Mouse (Mus musculus) neural tube, embryonic 11.5 days (tissue): ENCODE results near the gene Unc13a. TPM values are rescaled to one million over a fixed set of nuclear protein-coding genes. Genes with fewer than 3 reads are reported as not detected.

ENCODE experiments used
- ATAC-seq: fragments of 200-750 bp; cut with Nextera tagmentation; 2 replicates; pipeline ENCODE4 v1.8.0; 2017; ENCODE audit warnings: moderate number of reproducible peaks, mild to moderate bottlenecking, moderate TSS enrichment, moderate library complexity; ENCODE audit not compliant: insufficient read depth, low FRiP score, low TSS enrichment
- DNase-seq: peaks from one replicate; pipeline ENCODE4 v3.0.0-alpha.2; 2015; ENCODE audit warnings: low spot score
- H3K27ac ChIP-seq: fragments of 300-500 bp; sonication (generic); 2 replicates; pipeline ENCODE4 v1.5.1; 2014; ENCODE audit warnings: low read depth, mild to moderate bottlenecking, low read length
- H3K27me3 ChIP-seq: fragments of 300-500 bp; sonication (generic); 2 replicates; pipeline ENCODE4 v1.6.1; 2014; ENCODE audit warnings: mild to moderate bottlenecking, low read length, mixed read lengths; ENCODE audit not compliant: control insufficient read depth, insufficient read depth
- H3K36me3 ChIP-seq: fragments of 300-500 bp; sonication (generic); 2 replicates; pipeline ENCODE4 v1.6.1; 2014; ENCODE audit warnings: mild to moderate bottlenecking, low read length, moderate library complexity, mixed read lengths; ENCODE audit not compliant: control insufficient read depth, insufficient read depth
- H3K4me1 ChIP-seq: fragments of 300-500 bp; sonication (generic); 2 replicates; pipeline ENCODE4 v1.6.1; 2014; ENCODE audit warnings: low read length, mixed read lengths; ENCODE audit not compliant: control insufficient read depth, insufficient read depth
- H3K4me2 ChIP-seq: fragments of 300-500 bp; sonication (generic); 2 replicates; pipeline ENCODE4 v1.6.1; 2014; ENCODE audit warnings: low read depth, mild to moderate bottlenecking, moderate library complexity
- H3K4me3 ChIP-seq: fragments of 300-500 bp; sonication (generic); 2 replicates; pipeline ENCODE4 v1.5.1; 2014; ENCODE audit warnings: low read depth, low read length
- H3K9ac ChIP-seq: fragments of 300-500 bp; sonication (generic); 2 replicates; pipeline ENCODE4 v1.6.1; 2014; ENCODE audit warnings: mild to moderate bottlenecking, low read length
- H3K9me3 ChIP-seq: fragments of 300-500 bp; sonication (generic); 2 replicates; pipeline ENCODE4 v1.6.1; 2016; ENCODE audit warnings: low read length; ENCODE audit not compliant: control insufficient read depth
- WGBS: fragments of 180-500 bp; shearing (Covaris S2); extraction: QIAGEN DNeasy Blood & Tissue Kit; methylation state at CpG from one replicate; pipeline ENCODE4 v1.1.7; 2014; 5-methylcytosine and 5-hydroxymethylcytosine counted together
- polyA plus RNA-seq: library from polyadenylated mRNA; unstranded; fragments of >200 nt; fragmentation: Nextera tagmentation; extraction: Ambion mirVana; gene quantifications from 2 replicates; pipeline ENCODE4 v1.2.1, GENCODE M21; 2014

The Unc13a gene
- polyA plus RNA-seq, 1 experiment from 2014 or later = 7.7 TPM

- H3K4me3 ChIP-seq = no peak overlapping the region
- H3K36me3 ChIP-seq = no peaks in the 10 kb centered on the region
- no peaks in the 10 kb centered on the region for H3K9me3 ChIP-seq
- 1% methylated on average over 18 of the region's 18 CpGs for WGBS
- no peak for ATAC-seq
- no peak overlapping the region for H3K27ac ChIP-seq
- no peak overlapping the region for H3K4me2 ChIP-seq
- no peak for DNase-seq
- peaks cover 100% of the 10 kb centered on the region for H3K27me3 ChIP-seq
- no peak overlapping the region for H3K9ac ChIP-seq
- H3K4me1 ChIP-seq = peaks cover 3% of the 10 kb centered on the region
Measured at GRCm38 (mm10) chr8:71681369-71681915, 9.9 kb upstream of the Unc13a start.

GRCm38 (mm10) chr8:71680471-71680870 is 8.9 kb upstream of the Unc13a start:
- no peak overlapping the region for H3K27ac ChIP-seq
- 7% methylated on average over 21 of the region's 21 CpGs for WGBS
- ATAC-seq = no peak
- no peaks in the 10 kb centered on the region for H3K4me1 ChIP-seq
- no peak overlapping the region for H3K4me2 ChIP-seq
- peaks cover 100% of the 10 kb centered on the region for H3K27me3 ChIP-seq
- H3K9ac ChIP-seq = no peak overlapping the region
- no peaks in the 10 kb centered on the region for H3K9me3 ChIP-seq
- DNase-seq = no peak
- H3K4me3 ChIP-seq = no peak overlapping the region
- H3K36me3 ChIP-seq = no peaks in the 10 kb centered on the region

DNA sequence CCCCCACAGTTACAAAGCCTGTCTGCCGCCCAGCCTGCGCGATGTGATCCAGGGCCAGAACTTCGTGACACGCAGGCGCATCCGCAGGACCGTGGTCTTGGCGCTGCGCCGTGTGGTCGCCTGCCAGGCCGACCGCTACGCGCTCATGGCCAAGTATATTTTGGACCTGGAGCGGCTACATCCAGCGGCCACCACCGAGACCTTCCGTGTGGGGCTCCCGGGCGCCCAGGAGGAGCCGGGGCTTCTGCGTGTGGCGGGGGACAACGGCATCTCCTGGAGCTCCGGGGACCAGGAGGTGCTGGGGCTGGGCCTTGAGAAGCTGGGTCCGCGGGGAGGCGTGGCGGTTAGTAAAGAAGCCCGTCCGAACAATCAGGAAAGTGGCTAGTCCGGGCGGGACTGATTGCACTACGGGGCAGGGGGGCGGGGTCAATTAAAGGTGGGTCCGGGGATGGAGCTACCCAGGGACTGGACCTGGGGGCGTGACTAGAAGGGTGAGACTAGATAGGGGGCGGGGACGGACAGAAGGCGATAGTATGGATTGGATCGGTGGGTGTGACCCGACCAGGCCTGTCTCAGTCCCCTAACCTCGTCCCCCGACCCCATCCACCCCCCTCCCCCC is 8.1 kb upstream of the Unc13a start:
- H3K4me3 ChIP-seq = peak overlapping the region; percentile 3; the same call in 1 of the 2 replicates
- no peak for DNase-seq
- H3K27me3 ChIP-seq = peaks cover 96% of the 10 kb centered on the region
- H3K4me1 ChIP-seq = no peaks in the 10 kb centered on the region
- H3K36me3 ChIP-seq = no peaks in the 10 kb centered on the region
- under 1% methylated on average over 42 of the region's 46 CpGs for WGBS
- no peaks in the 10 kb centered on the region for H3K9me3 ChIP-seq
- no peak overlapping the region for H3K9ac ChIP-seq
- no peak for ATAC-seq
- peak overlapping the region; percentile 13; the same call in 1 of the 2 replicates for H3K4me2 ChIP-seq
- no peak overlapping the region for H3K27ac ChIP-seq

- Histone ChIP-seq H3K9ac (no peak overlapping the region), H3K9me3 (no peaks in the 10 kb centered on the region), H3K4me3 (no peak overlapping the region), H3K4me2 (no peak overlapping the region), H3K27ac (no peak overlapping the region), H3K36me3 (no peaks in the 10 kb centered on the region), H3K4me1 (no peaks in the 10 kb centered on the region), H3K27me3 (peaks cover 92% of the 10 kb centered on the region)
- DNase-seq (no peak), ATAC-seq (no peak)
- 6% methylated on average over 16 of the region's 16 CpGs for WGBS
Measured at GRCm38 (mm10) chr8:71679116-71679515, 7.6 kb upstream of the Unc13a start.

- ATAC-seq (no peak), DNase-seq (no peak)
- Histone ChIP-seq H3K27ac (no peak overlapping the region), H3K9me3 (no peaks in the 10 kb centered on the region), H3K4me3 (no peak overlapping the region), H3K9ac (no peak overlapping the region), H3K4me2 (no peak overlapping the region), H3K36me3 (no peaks in the 10 kb centered on the region), H3K27me3 (peaks cover 85% of the 10 kb centered on the region), H3K4me1 (no peaks in the 10 kb centered on the region)
- WGBS = 46% methylated on average over 4 of the region's 4 CpGs
Measured at GRCm38 (mm10) chr8:71678216-71678615, 6.7 kb upstream of the Unc13a start.

DNA sequence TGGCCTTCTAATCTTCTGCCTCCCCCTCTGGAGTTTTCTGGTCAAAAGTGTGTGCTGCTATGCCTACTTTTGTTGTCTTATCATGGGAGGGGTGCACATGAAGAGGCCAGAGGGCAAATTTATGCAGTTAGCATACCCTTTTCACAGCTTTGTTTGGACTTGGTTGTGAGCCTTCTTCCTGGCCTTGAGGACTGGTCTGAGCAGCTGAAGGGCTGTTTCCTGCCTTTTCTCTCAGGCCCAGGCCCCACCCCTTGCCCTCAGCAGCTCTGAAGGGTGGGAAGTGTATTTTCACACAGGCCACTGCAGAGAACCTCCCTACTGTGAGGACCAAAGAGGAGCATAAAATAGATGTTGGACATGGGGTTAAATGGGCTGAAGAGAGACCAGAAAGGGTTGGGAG is 6.0 kb upstream of the Unc13a start:
- no peak overlapping the region for H3K4me3 ChIP-seq
- no peaks in the 10 kb centered on the region for H3K36me3 ChIP-seq
- no peak overlapping the region for H3K27ac ChIP-seq
- DNase-seq (no peak), ATAC-seq (no peak)
- peaks cover 79% of the 10 kb centered on the region for H3K27me3 ChIP-seq
- no peaks in the 10 kb centered on the region for H3K4me1 ChIP-seq
- H3K9me3 ChIP-seq = no peaks in the 10 kb centered on the region
- H3K4me2 ChIP-seq = no peak overlapping the region
- no peak overlapping the region for H3K9ac ChIP-seq

DNA sequence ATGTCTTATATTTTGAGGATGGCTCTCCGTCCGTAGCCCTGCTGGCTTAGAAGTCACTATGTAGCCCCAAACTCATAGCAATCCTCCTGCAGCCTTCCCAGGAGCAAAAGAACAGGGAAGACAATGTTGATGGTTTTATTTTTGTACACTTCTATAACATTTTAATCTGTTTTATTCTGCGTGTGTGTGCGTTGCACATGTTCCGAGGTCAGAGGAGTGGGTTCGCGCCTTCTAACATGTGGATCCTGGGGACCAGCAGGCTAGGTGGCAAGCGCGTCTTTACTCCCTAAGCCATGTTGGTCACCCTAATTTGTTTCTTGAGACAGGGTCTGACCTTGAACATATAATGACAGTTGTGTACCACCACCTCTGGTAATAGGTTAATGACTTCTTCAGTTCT is 5.2 kb upstream of the Unc13a start:
- Histone ChIP-seq H3K4me3 (no peak overlapping the region), H3K27me3 (peaks cover 71% of the 10 kb centered on the region)
- WGBS = 53% methylated on average over 9 of the region's 9 CpGs

DNA sequence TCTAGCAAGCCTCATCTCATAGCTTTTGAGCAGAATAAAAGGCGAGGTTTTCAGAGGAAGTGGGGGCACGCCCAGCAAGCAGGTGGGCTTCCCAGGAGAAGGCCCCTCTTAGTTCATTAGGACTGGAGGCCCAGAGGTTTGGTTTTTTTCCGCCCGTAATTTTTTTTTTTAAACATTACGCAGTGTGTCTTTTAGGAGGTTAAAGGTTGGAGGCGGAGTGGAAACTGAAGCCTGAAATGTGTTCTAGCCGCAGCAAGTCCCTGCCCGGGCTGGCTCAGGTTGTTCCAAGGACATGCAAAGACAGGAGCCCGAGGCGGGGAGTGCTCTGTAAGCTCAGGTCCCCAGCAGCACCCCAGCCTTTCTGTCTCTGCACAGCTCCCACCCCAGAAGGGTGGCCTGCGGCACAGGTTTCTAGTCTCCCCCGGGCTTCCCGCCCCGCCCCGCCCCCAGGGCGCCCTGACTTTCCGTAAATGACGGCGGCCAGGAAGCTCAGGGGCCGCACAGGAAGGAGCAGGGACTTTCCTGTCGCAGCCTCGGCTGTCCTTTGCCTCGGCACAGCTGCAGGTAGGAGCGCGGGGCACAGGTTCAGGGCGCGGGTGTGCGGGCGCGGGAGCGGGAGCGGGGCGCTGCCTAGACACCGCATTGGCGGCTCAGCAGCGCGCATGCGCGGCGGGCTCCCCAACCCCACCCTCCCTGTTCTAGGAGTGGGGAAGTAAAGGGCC is 4.6 kb upstream of the Unc13a start, which contains the start of gene Jak3:
Jak3 (plus strand) TSS at position 277 of the 722 bp plus-strand sequence.
- no peaks in the 10 kb centered on the region for H3K4me1 ChIP-seq
- peak within 1 kb of the TSS; percentile 55 for H3K9ac ChIP-seq
- peak; percentile 65 for DNase-seq
- ATAC-seq = peak; percentile 41; the same call in 1 of the 2 replicates
- peak within 1 kb of the TSS; percentile 46 for H3K4me3 ChIP-seq
- H3K4me2 ChIP-seq = peak within 1 kb of the TSS; percentile 72
- 2% methylated on average over 36 of the region's 40 CpGs for WGBS
- no peak within 1 kb of the TSS for H3K27ac ChIP-seq
- peaks cover 67% of the 10 kb centered on the region for H3K27me3 ChIP-seq
- no peaks in the 10 kb centered on the region for H3K9me3 ChIP-seq
- no peaks in the 10 kb centered on the region for H3K36me3 ChIP-seq

More for the DNA sequence above, 5.2 kb upstream of the Unc13a start:
- Histone ChIP-seq H3K9ac (no peak overlapping the region), H3K9me3 (no peaks in the 10 kb centered on the region), H3K4me1 (no peaks in the 10 kb centered on the region), H3K27ac (no peak overlapping the region), H3K36me3 (no peaks in the 10 kb centered on the region), H3K4me2 (peak overlapping the region; percentile 72; the same call in 1 of the 2 replicates)
- ATAC-seq (no peak), DNase-seq (no peak)
